Mouse (Mus musculus) embryonic fibroblast, embryonic 13.5 days (primary cell): ENCODE measurements at regions not wholly inside any gene's neighbourhood (a gene's known extent, or its start where the extent isn't known, plus 50 kb on each side); places are given as distances from the start of the nearest gene placed in this dataset.

Experiments used
- CTCF ChIP-seq: IDR thresholded peaks from 2 replicates; pipeline ENCODE4 v1.5.1; 2011; ENCODE audit warnings: mild to moderate bottlenecking, control low read depth, low read length, moderate library complexity, borderline replicate concordance; ENCODE audit not compliant: insufficient read depth
- POLR2A ChIP-seq: IDR thresholded peaks from 2 replicates; pipeline ENCODE4 v1.6.1; 2011; ENCODE audit warnings: low read depth, mild to moderate bottlenecking, control low read depth, low read length, moderate library complexity

GRCm38 (mm10) chr9:101690916-101691315 is 170.7 kb upstream of the 9630041A04Rik start:
- TF ChIP-seq CTCF: no peak
- TF ChIP-seq POLR2A: no peak
